Mouse (Mus musculus) CH12.LX (cell line): Measurements from ENCODE around the gene Mavs.

ENCODE experiments used
- GABPA ChIP-seq: IDR thresholded peaks from 2 replicates; pipeline ENCODE4 v1.6.1; 2012; ENCODE audit warnings: low read depth, low read length, improper control_type of control experiment, inconsistent platforms; ENCODE audit not compliant: insufficient replicate concordance
- HCFC1 ChIP-seq: IDR thresholded peaks from 2 replicates; pipeline ENCODE4 v1.6.1; 2012; ENCODE audit warnings: low read depth, mild to moderate bottlenecking, inconsistent platforms, low read length, improper control_type of control experiment
- MAZ ChIP-seq: IDR thresholded peaks from 2 replicates; pipeline ENCODE4 v1.6.1; 2012; ENCODE audit warnings: low read depth, mild to moderate bottlenecking, inconsistent platforms, low read length, improper control_type of control experiment, moderate library complexity

- no peak for TF ChIP-seq HCFC1
- no peak for TF ChIP-seq GABPA
- no peak for TF ChIP-seq MAZ
Measured at GRCm38 (mm10) chr2:131221853-131222515, 11.9 kb upstream of the Mavs start.
